Comparison of ENCODE assay signal across 9 mouse cellular contexts in genomic region chr17:24897600-24897999, GRCm38 (mm10). TPM values are rescaled to one million over a fixed set of nuclear protein-coding genes. Genes with fewer than 3 reads are reported as not detected.
DNase-seq lines count a peak whose midpoint lies in the region; ATAC-seq lines count a peak whose summit lies in the region.
"Had no signal": no experiment of that assay in that cellular context is flagged by ENCODE, and none has a peak within 500 bp of the region (broad histone marks: within the 10 kb centered on the region; RNA-seq: fewer than 3 reads in every experiment).

No protein-coding gene starts in this region.

- no peak overlapping the region for H3K27ac ChIP-seq in kidney, embryonic 14.5 days (ENCODE audit: low read depth, low read length)
- H3K27ac ChIP-seq in embryonic facial prominence, embryonic 10.5 days (replicated peaks) = no peak overlapping the region
- H3K27ac ChIP-seq in hindbrain, embryonic 11.5 days (ENCODE audit: low read depth, low read length) = no peak overlapping the region
- H3K27ac ChIP-seq in midbrain, embryonic 10.5 days (replicated peaks) = no peak overlapping the region

- peaks cover 62% of the 10 kb centered on the region for H3K36me3 ChIP-seq in kidney, embryonic 14.5 days (ENCODE audit: control insufficient read depth, insufficient read depth, low read length)
- H3K36me3 ChIP-seq in embryonic facial prominence, embryonic 10.5 days (replicated peaks) = peaks cover 74% of the 10 kb centered on the region
- peaks cover 33% of the 10 kb centered on the region for H3K36me3 ChIP-seq in hindbrain, embryonic 11.5 days (ENCODE audit: control insufficient read depth, insufficient read depth, low read length)
- peaks cover 72% of the 10 kb centered on the region for H3K36me3 ChIP-seq in midbrain, embryonic 10.5 days

- peaks cover 22% of the 10 kb centered on the region for H3K4me1 ChIP-seq in kidney, embryonic 14.5 days (ENCODE audit: control insufficient read depth, insufficient read depth, low read length)
- peaks cover 46% of the 10 kb centered on the region for H3K4me1 ChIP-seq in embryonic facial prominence, embryonic 10.5 days
- peaks cover 5% of the 10 kb centered on the region; the same call in 1 of the 2 replicates for H3K4me1 ChIP-seq in hindbrain, embryonic 11.5 days (replicated peaks; ENCODE audit: control insufficient read depth, insufficient read depth, low read length)
- H3K4me1 ChIP-seq in midbrain, embryonic 10.5 days = peaks cover 45% of the 10 kb centered on the region

- H3K4me2 ChIP-seq in kidney, embryonic 14.5 days (replicated peaks; ENCODE audit: low read depth, low read length) = peak overlapping the region; percentile 92; the same call in 1 of the 2 replicates
- no peak overlapping the region for H3K4me2 ChIP-seq in hindbrain, embryonic 11.5 days (replicated peaks; ENCODE audit: low read depth, low read length)

- no peak for DNase-seq in kidney, postnatal 36 days
- DNase-seq in embryonic facial prominence, embryonic 10.5 days (ENCODE audit: low spot score) = no peak
- no peak for DNase-seq in hindbrain, embryonic 11.5 days (ENCODE audit: low spot score)
- DNase-seq in midbrain, embryonic 10.5 days (ENCODE audit: low spot score) = no peak
- no peak for DNase-seq in thymus, postnatal 0 days (ENCODE audit: low spot score)
- no peak for DNase-seq in urinary bladder, postnatal 10 days (ENCODE audit: low spot score)
- DNase-seq: layer of hippocampus, adult 9-11 months had no signal

- no peaks in the 10 kb centered on the region for H3K9me3 ChIP-seq in kidney, embryonic 14.5 days (ENCODE audit: control insufficient read depth, low read length)
- H3K9me3 ChIP-seq in embryonic facial prominence, embryonic 10.5 days = no peaks in the 10 kb centered on the region
- no peaks in the 10 kb centered on the region for H3K9me3 ChIP-seq in hindbrain, embryonic 11.5 days (ENCODE audit: control insufficient read depth, low read length)
- no peaks in the 10 kb centered on the region for H3K9me3 ChIP-seq in midbrain, embryonic 10.5 days (replicated peaks)

- ATAC-seq in kidney, embryonic 14.5 days (ENCODE audit: low FRiP score, low TSS enrichment) = no peak
- no peak for ATAC-seq in hindbrain, embryonic 11.5 days (ENCODE audit: low FRiP score)
- no peak for ATAC-seq in CD4-positive, CD25-positive, alpha-beta regulatory T cell, adult 4 months

- peak overlapping the region; percentile 93; the same call in 1 of the 2 replicates for H3K9ac ChIP-seq in kidney, embryonic 14.5 days (ENCODE audit: low read depth, low read length)
- H3K9ac ChIP-seq in hindbrain, embryonic 11.5 days (ENCODE audit: low read depth, low read length) = peak overlapping the region; percentile 86; the same call in 1 of the 2 replicates

- no peaks in the 10 kb centered on the region for H3K27me3 ChIP-seq in kidney, embryonic 14.5 days (ENCODE audit: control insufficient read depth, insufficient read depth, low read length)
- no peaks in the 10 kb centered on the region for H3K27me3 ChIP-seq in embryonic facial prominence, embryonic 10.5 days (replicated peaks; ENCODE audit: low read depth, poor library complexity, severe bottlenecking)
- no peaks in the 10 kb centered on the region for H3K27me3 ChIP-seq in hindbrain, embryonic 11.5 days (ENCODE audit: control insufficient read depth, insufficient read depth, low read length)
- no peaks in the 10 kb centered on the region for H3K27me3 ChIP-seq in midbrain, embryonic 10.5 days (ENCODE audit: low read depth, poor library complexity, severe bottlenecking)

- 71% methylated on average over 4 of the region's 4 CpGs for WGBS in kidney, embryonic 14.5 days
- 81% methylated on average over 4 of the region's 4 CpGs for WGBS in embryonic facial prominence, embryonic 10.5 days
- WGBS in hindbrain, embryonic 11.5 days = 75% methylated on average over 4 of the region's 4 CpGs
- 81% methylated on average over 4 of the region's 4 CpGs for WGBS in midbrain, embryonic 10.5 days

- 0 out of 2 replicates have a peak overlapping the region, but pooled peaks have one; percentile 83 for H3K4me3 ChIP-seq in kidney, embryonic 14.5 days (ENCODE audit: low read length)
- H3K4me3 ChIP-seq in embryonic facial prominence, embryonic 10.5 days = peak overlapping the region; percentile 83
- peak overlapping the region; percentile 82; the same call in 1 of the 2 replicates for H3K4me3 ChIP-seq in hindbrain, embryonic 11.5 days (ENCODE audit: low read depth, low read length)
- peak overlapping the region; percentile 91 for H3K4me3 ChIP-seq in midbrain, embryonic 10.5 days

RNA-seq across cellular contexts. Expression of gene Nme3, which starts 1.3 kb away (rescaled TPM):
- polyA plus RNA-seq in kidney, embryonic 14.5 days (2014; fragmentation: Nextera tagmentation; extraction: Ambion mirVana) = 84.6 and 99.5 TPM in 2 replicates
- 47.3 and 50.1 TPM in 2 replicates for polyA plus RNA-seq in embryonic facial prominence, embryonic 10.5 days (2016; fragmentation: Nextera tagmentation; extraction: Ambion mirVana)
- polyA plus RNA-seq in hindbrain, embryonic 11.5 days (2014; fragmentation: Nextera tagmentation; extraction: Ambion mirVana) = 45.9 and 49.7 TPM in 2 replicates
- polyA plus RNA-seq in midbrain, embryonic 10.5 days (2016; fragmentation: Nextera tagmentation; extraction: Ambion mirVana) = 46.2 and 47.0 TPM in 2 replicates
- 47.7 and 57.2 TPM in 2 replicates for polyA plus RNA-seq in thymus, postnatal 0 days (2015; fragmentation: Nextera tagmentation; extraction: Ambion mirVana)
- polyA plus RNA-seq in CD4-positive, CD25-positive, alpha-beta regulatory T cell, adult 4 months (2017; shearing (Covaris generic)) = 10 to 100 TPM; 40.7 to 52.5 TPM

RNA-seq across cellular contexts. Expression of gene Mrps34, which starts 2.7 kb away (rescaled TPM):
- polyA plus RNA-seq in kidney, embryonic 14.5 days (2014; fragmentation: Nextera tagmentation; extraction: Ambion mirVana) = 102 and 111 TPM in 2 replicates
- 102 and 105 TPM in 2 replicates for polyA plus RNA-seq in embryonic facial prominence, embryonic 10.5 days (2016; fragmentation: Nextera tagmentation; extraction: Ambion mirVana)
- 70.5 and 73.3 TPM in 2 replicates for polyA plus RNA-seq in hindbrain, embryonic 11.5 days (2014; fragmentation: Nextera tagmentation; extraction: Ambion mirVana)
- 94.7 and 98.1 TPM in 2 replicates for polyA plus RNA-seq in midbrain, embryonic 10.5 days (2016; fragmentation: Nextera tagmentation; extraction: Ambion mirVana)
- 128 and 136 TPM in 2 replicates for polyA plus RNA-seq in thymus, postnatal 0 days (2015; fragmentation: Nextera tagmentation; extraction: Ambion mirVana)
- polyA plus RNA-seq in CD4-positive, CD25-positive, alpha-beta regulatory T cell, adult 4 months (2017; shearing (Covaris generic)) = 10 to 100 TPM; 74.5 to 78.5 TPM

RNA-seq across cellular contexts. Expression of gene Eme2, which starts 2.7 kb away (rescaled TPM):
- 18.2 and 25.2 TPM in 2 replicates for polyA plus RNA-seq in kidney, embryonic 14.5 days (2014; fragmentation: Nextera tagmentation; extraction: Ambion mirVana)
- polyA plus RNA-seq in embryonic facial prominence, embryonic 10.5 days (2016; fragmentation: Nextera tagmentation; extraction: Ambion mirVana) = 30.6 and 33.6 TPM in 2 replicates
- polyA plus RNA-seq in hindbrain, embryonic 11.5 days (2014; fragmentation: Nextera tagmentation; extraction: Ambion mirVana) = 22.7 and 24.2 TPM in 2 replicates
- 28.9 and 33.9 TPM in 2 replicates for polyA plus RNA-seq in midbrain, embryonic 10.5 days (2016; fragmentation: Nextera tagmentation; extraction: Ambion mirVana)
- polyA plus RNA-seq in thymus, postnatal 0 days (2015; fragmentation: Nextera tagmentation; extraction: Ambion mirVana) = 19.9 and 24.9 TPM in 2 replicates
- 10 to 100 TPM; 19.9 to 41.4 TPM for polyA plus RNA-seq in CD4-positive, CD25-positive, alpha-beta regulatory T cell, adult 4 months (2017; shearing (Covaris generic))

RNA-seq across cellular contexts. Expression of gene Spsb3, which starts 11.2 kb away (rescaled TPM):
- polyA plus RNA-seq in kidney, embryonic 14.5 days (2014; fragmentation: Nextera tagmentation; extraction: Ambion mirVana) = 32.1 and 36.8 TPM in 2 replicates
- 47.1 TPM in 2 replicates for polyA plus RNA-seq in embryonic facial prominence, embryonic 10.5 days (2016; fragmentation: Nextera tagmentation; extraction: Ambion mirVana)
- 43.4 and 46.5 TPM in 2 replicates for polyA plus RNA-seq in hindbrain, embryonic 11.5 days (2014; fragmentation: Nextera tagmentation; extraction: Ambion mirVana)
- 46.6 and 50.4 TPM in 2 replicates for polyA plus RNA-seq in midbrain, embryonic 10.5 days (2016; fragmentation: Nextera tagmentation; extraction: Ambion mirVana)
- polyA plus RNA-seq in thymus, postnatal 0 days (2015; fragmentation: Nextera tagmentation; extraction: Ambion mirVana) = 89.2 and 97.8 TPM in 2 replicates
- 10 to 100 TPM; 53.0 to 59.5 TPM for polyA plus RNA-seq in CD4-positive, CD25-positive, alpha-beta regulatory T cell, adult 4 months (2017; shearing (Covaris generic))

RNA-seq across cellular contexts. Expression of gene Nubp2, which starts 11.5 kb away (rescaled TPM):
- polyA plus RNA-seq in kidney, embryonic 14.5 days (2014; fragmentation: Nextera tagmentation; extraction: Ambion mirVana) = 57.1 and 61.8 TPM in 2 replicates
- polyA plus RNA-seq in embryonic facial prominence, embryonic 10.5 days (2016; fragmentation: Nextera tagmentation; extraction: Ambion mirVana) = 71.8 and 81.8 TPM in 2 replicates
- polyA plus RNA-seq in hindbrain, embryonic 11.5 days (2014; fragmentation: Nextera tagmentation; extraction: Ambion mirVana) = 77.6 and 84.2 TPM in 2 replicates
- polyA plus RNA-seq in midbrain, embryonic 10.5 days (2016; fragmentation: Nextera tagmentation; extraction: Ambion mirVana) = 85.5 and 87.0 TPM in 2 replicates
- polyA plus RNA-seq in thymus, postnatal 0 days (2015; fragmentation: Nextera tagmentation; extraction: Ambion mirVana) = 109 and 112 TPM in 2 replicates
- polyA plus RNA-seq in CD4-positive, CD25-positive, alpha-beta regulatory T cell, adult 4 months (2017; shearing (Covaris generic)) = 100 to 1,000 TPM in 1 of 2 experiments, 10 to 100 TPM in 1; 76.6 to 104 TPM
